Mouse (Mus musculus) CD4-positive helper T cell, adult 2 months (primary cell): ENCODE measurements around the gene Tmem254b.
"Not testable (repeated sequence)": the region's sequence is repeated elsewhere in the genome, so short reads cannot be mapped to it uniquely, and the experiment has no call there.

Experiments
- DNase-seq: peaks from one replicate; pipeline ENCODE4 v3.0.0-alpha.2; 2012; ENCODE audit warnings: low read depth, missing footprints, low spot score

The Tmem254b gene

GRCm38 (mm10) chr14:26206926-26207247 lies at the start of gene Tmem254b:
Tmem254b (minus strand) TSS chr14:26207041.
- DNase-seq, result not testable (repeated sequence)

- DNase-seq, result not testable (repeated sequence)
Measured at GRCm38 (mm10) chr14:26237183-26237582, 30.3 kb upstream of the Tmem254b start.

- DNase-seq, result not testable (repeated sequence)
Measured at GRCm38 (mm10) chr14:26216233-26217000, 9.6 kb upstream of the Tmem254b start.

GRCm38 (mm10) chr14:26206197-26206925 lies 480 bp downstream of the Tmem254b start:
- DNase-seq, result not testable (repeated sequence)

GRCm38 (mm10) chr14:26197851-26198250 lies 9.0 kb downstream of the Tmem254b start:
- DNase-seq, result not testable (repeated sequence)

- not testable (repeated sequence) for DNase-seq
Measured at GRCm38 (mm10) chr14:26188361-26188760, 18.5 kb downstream of the Tmem254b start.

- not testable (repeated sequence) for DNase-seq
Measured at GRCm38 (mm10) chr14:26186638-26187037, 20.2 kb downstream of the Tmem254b start.

- DNase-seq, result not testable (repeated sequence)
Measured at GRCm38 (mm10) chr14:26182380-26182779, 24.5 kb downstream of the Tmem254b start, which contains the start of gene Plac9b. Plac9b (minus strand) TSS chr14:26182480.

GRCm38 (mm10) chr14:26181660-26182059 lies 25.2 kb downstream of the Tmem254b start:
- DNase-seq, result not testable (repeated sequence)

GRCm38 (mm10) chr14:26175028-26175427 lies 31.8 kb downstream of the Tmem254b start:
- DNase-seq, result not testable (repeated sequence)

GRCm38 (mm10) chr14:26173955-26174354 lies 32.9 kb downstream of the Tmem254b start:
- DNase-seq, result not testable (repeated sequence)

- DNase-seq, result not testable (repeated sequence)
Measured at GRCm38 (mm10) chr14:26165266-26165665, 41.6 kb downstream of the Tmem254b start.

GRCm38 (mm10) chr14:26162423-26162822 lies 44.4 kb downstream of the Tmem254b start:
- DNase-seq, result not testable (repeated sequence)

GRCm38 (mm10) chr14:26161156-26161555 lies 45.7 kb downstream of the Tmem254b start:
- DNase-seq, result not testable (repeated sequence)

GRCm38 (mm10) chr14:26156032-26156431 lies 50.8 kb downstream of the Tmem254b start:
- DNase-seq, result not testable (repeated sequence)
